Mouse (Mus musculus) lung, postnatal 14 days (tissue): ENCODE measurements around the gene Bbs10.
A peak's percentile ranks its signal among the peaks of the same experiment; 100 is the strongest.

ENCODE experiments used
- DNase-seq: peaks from one replicate; pipeline ENCODE4 v3.0.0; 2021

Gene Bbs10

DNA sequence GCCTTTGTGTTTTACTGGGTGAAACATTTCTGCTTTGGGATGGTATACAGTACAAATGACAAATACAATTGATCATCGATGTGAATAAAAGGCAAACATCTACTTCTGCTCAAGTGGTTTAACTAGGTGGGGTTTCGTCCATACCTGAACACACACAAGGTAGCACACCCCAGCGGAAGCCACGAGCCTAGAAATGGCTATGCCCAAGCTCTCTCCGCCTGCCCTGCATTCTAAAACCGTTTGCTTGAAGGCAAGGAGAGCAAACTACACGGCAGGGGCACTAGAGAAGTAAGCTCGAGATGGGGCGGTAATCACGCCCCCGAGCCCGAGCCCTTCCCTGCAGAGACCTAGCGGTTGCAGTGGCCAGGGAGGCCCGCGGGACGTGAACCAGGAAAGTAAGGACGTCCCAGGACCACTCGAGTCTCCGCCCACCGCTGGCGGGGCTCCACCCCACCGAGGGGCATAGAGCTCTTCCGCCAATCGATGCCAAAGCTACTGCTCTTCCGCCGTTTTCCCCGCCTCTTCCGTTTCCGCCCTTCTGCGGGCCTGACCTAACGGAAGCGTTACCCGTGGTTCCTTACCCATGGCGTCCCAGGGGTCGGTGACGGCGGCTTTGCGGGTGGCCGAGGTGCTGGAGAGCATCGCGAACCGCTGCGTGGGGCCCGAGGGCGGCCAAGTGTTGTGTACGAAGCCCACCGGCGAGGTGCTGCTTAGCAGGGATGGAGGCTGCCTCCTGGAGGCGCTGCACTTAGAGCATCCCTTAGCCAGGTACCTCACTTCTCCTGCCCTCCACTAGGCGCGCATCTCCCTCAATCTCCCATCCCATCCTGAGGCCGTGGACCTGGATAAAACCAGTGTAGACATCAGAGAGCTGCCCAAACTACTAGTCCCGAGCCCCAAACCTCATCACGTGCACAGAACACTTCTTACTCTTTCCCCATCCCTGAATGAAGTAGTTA lies at the start of gene Bbs10:
Bbs10 (plus strand) TSS at position 540 of the 959 bp plus-strand sequence.
- peak; percentile 97 for DNase-seq

DNA sequence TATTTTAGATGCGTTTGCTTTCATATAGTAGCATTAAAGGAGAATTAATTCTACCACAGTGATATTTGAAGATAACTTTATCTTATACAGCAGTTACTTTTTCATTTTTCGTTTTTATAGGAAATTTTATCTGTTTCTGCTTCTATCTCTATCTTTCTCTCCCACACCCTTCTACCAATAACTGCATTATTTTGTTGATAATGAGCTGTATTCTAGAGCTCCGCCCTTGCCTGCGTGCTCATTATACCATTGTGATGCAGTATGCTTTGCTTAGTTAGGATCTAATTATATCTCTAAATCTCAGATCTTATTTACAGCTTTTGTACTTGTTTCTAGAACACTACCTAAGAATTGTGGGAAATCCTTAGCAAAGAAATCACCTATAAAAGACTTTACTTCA lies 48.3 kb upstream of the Bbs10 start:
- DNase-seq = no peak

DNA sequence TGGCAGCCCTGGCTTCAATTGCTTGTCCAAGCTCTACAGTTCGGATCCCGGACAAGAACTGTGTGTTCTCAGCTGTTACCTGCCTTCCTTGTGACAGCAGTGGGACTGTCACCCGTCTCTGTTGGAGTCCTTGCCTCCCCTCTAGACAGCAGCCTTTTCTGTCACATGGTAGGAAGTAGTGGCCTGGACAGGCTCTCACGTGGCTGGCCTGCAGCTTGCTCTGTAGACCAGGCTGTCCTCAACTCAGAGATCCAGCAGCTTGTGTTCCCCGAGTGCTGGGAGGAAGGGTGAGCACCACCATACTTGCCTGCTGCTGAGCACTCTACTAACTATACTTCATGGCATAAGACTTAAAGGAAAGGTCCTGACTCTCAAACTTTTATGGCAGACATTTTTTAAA lies 46.8 kb upstream of the Bbs10 start:
- no peak for DNase-seq

DNA sequence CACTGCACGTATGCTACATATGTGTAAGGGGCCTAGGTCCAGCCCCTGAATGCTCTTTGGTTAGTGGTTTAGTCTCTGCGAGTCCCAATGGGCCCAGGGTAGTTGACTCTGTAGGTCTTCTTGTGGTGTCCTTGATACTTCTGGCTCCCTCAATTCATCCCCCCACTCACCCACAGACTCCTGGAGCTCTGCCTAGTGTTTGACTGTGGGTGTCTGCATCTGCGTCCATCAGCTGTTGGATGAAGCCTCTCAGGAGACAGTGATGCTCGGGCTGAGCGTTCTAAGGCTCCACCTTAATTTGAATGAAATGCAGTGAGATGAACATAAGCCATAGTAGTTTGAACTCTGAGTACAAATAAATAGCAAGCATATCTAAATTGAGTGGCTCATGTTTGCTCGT lies 43.3 kb upstream of the Bbs10 start:
- no peak for DNase-seq

- no peak for DNase-seq
Observed at GRCm38 (mm10) chr10:111256156-111256555, 42.3 kb upstream of the Bbs10 start.

DNA sequence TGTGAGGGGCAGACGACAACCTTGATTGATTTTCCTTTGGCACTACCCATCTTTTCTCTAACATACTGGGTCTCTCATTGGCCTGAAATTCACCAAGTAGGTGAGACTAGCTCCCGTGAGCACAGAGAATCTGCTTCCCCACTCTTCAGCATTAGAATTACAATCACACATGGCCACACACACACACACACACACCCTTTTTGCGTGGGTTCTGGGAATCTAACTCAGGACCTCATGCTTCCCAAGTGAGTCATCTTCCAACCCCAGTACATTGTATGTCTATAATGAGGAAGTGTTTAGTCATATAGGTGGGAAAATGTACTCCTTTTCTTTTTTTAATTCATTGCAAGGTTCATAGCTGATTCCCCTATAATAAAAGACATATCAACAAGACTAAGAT lies 41.1 kb upstream of the Bbs10 start:
- no peak for DNase-seq

- no peak for DNase-seq
Observed at GRCm38 (mm10) chr10:111258256-111258655, 40.2 kb upstream of the Bbs10 start.

- DNase-seq = no peak
Observed at GRCm38 (mm10) chr10:111271687-111272086, 26.8 kb upstream of the Bbs10 start.

- peak; percentile 16 for DNase-seq
Observed at GRCm38 (mm10) chr10:111272905-111273304, 25.6 kb upstream of the Bbs10 start.

GRCm38 (mm10) chr10:111273463-111274088 lies 24.9 kb upstream of the Bbs10 start:
- no peak for DNase-seq

- DNase-seq = no peak
Observed at GRCm38 (mm10) chr10:111275822-111276221, 22.7 kb upstream of the Bbs10 start.

- no peak for DNase-seq
Observed at GRCm38 (mm10) chr10:111297631-111298030, 848 bp upstream of the Bbs10 start.

GRCm38 (mm10) chr10:111299591-111299990 lies 1.1 kb downstream of the Bbs10 start:
- no peak for DNase-seq

DNA sequence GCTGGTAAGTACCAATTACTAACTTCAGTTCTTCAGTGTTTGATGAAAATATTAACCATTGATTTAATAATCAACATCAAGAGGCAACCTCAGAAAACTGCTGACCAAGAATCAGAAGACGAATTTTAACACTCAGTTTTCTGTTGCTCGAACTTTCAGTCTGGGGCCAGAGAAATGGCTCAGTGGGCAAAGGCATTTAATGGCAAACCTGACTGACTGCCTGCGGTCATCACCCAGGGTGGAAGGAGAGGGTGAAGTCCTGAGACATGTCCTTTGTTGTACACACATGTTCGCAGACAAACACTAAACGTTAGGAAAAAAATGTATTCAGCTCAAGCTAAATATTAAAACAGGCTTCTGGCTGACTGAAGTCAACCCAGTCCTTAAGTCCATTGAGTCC lies 2.6 kb downstream of the Bbs10 start:
- DNase-seq = no peak

- no peak for DNase-seq
Observed at GRCm38 (mm10) chr10:111302486-111302885, 4.0 kb downstream of the Bbs10 start.

- no peak for DNase-seq
Observed at GRCm38 (mm10) chr10:111308850-111309501, 10.5 kb downstream of the Bbs10 start.

- DNase-seq = no peak
Observed at GRCm38 (mm10) chr10:111313282-111313681, 14.8 kb downstream of the Bbs10 start.

DNA sequence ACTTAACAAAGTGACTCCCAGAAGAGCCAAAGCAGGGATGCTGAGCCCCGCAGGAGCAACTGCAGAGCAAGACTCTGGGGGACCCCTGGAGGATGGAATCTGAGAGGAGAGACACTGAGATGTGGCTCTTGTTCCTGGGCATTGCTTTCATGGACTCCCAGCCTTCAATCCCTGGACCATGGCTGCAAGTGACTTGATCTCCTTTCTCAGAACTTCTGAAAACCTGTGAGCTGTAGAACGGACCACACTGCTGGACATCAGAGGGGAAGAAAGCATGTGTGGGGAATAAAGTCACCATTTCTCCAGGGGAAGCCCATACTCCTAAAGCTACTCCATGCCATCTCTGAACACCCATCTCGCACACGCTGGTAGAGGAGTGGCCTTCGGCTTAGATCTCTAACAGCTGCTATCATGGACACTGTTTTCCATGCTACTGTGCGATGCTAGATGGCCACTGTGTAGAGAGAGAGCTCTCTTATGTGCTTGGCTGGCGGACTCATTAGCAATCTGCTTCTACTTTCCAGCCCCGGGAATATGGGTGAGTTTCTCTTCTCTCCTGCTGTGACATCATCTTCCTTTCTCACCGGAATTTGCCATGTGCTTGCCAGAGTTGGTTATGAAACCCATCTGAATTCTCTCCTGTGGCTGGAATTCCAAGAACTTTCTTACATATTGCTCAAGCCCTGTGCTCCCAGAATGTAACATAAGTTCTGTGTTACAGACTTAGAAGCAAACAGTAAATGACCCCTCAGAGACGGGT lies 16.3 kb downstream of the Bbs10 start:
- peak; percentile 20 for DNase-seq

- DNase-seq = no peak
Observed at GRCm38 (mm10) chr10:111315940-111316339, 17.5 kb downstream of the Bbs10 start.

DNA sequence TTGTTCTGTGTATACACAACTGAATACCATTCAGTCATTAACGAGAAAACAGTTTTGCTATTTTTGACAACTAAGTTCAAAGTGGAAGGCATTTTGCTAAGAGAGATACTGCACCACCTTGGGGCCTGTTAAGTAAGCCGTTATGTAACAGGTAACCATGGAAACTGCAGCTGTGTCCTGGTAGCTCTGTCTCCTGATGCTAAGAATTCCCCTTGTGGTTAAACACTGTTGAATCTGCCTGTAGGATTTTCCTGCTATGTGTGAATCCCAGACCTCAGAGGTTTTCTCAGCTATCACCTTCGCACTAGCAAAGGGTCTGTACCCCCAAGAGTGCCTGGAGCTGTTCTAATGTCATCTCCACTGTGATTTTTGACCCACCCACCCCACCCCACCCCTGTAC lies 19.5 kb downstream of the Bbs10 start:
- no peak for DNase-seq

GRCm38 (mm10) chr10:111318805-111319500 lies 20.5 kb downstream of the Bbs10 start:
- DNase-seq = peak; percentile 15

- no peak for DNase-seq
Observed at GRCm38 (mm10) chr10:111320579-111320978, 22.1 kb downstream of the Bbs10 start.
